Mouse (Mus musculus): ENCODE measurements around the gene Fam178b. TPM values are rescaled to one million over a fixed set of nuclear protein-coding genes. Genes with fewer than 3 reads are reported as not detected.
A peak's percentile ranks its signal among the peaks of the same experiment; 100 is the strongest.
"Not testable (repeated sequence)": the region's sequence is repeated elsewhere in the genome, so short reads cannot be mapped to it uniquely, and the experiment has no call there.

Gene Fam178b
- polyA plus RNA-seq, 1 experiment from 2014 or later: not detected

DNA sequence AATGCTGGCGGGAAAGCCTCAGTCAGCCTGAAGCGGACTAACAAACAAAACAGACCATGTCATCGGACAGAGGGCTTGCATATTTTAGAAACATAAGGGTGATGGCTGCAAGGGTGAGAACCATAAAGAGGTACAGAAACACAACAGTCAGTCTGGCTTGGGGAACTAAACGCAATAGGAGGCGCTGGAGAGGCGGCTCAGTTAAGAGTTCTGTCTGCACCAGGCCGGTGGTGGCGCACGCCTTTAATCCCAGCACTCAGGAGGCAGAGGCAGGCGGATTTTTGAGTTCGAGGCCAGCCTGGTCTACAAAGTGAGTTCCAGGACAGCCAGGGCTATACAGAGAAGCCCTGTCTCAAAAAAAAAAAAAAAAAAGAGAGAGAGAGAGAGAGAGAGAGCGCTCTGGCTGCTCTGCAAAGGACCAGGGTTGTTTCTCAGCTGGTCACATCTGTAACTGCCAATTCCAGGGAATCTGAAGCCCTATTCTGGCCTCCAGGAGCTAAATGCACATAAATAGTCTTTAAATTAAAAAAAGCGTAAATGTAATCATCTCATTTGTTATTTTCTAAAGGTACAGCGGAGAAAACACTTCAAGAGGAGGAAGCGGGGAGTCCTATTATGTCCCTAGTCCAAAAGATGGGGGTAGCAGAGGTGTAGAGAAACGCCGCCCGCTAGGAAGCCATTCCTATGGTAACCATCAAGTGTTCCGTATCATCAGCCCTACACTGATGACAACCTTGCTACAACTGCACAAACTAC, 137.0 kb downstream of the Fam178b start:
- WGBS: 63% methylated on average over 19 of the region's 19 CpGs
- no peak for ATAC-seq (ENCODE audit: low FRiP score, low read depth)
- H3K4me2 ChIP-seq (replicated peaks): peak overlapping the region; percentile 66
- peak overlapping the region; percentile 67 for H3K4me3 ChIP-seq
- H3K9ac ChIP-seq (replicated peaks): peak overlapping the region; percentile 71; the same call in 1 of the 2 replicates
- no peaks in the 10 kb centered on the region for H3K27me3 ChIP-seq
- H3K9me3 ChIP-seq: no peaks in the 10 kb centered on the region
- peaks cover 41% of the 10 kb centered on the region for H3K36me3 ChIP-seq
- H3K27ac ChIP-seq (replicated peaks): no peak overlapping the region
- H3K4me1 ChIP-seq: peaks cover 35% of the 10 kb centered on the region

GRCm38 (mm10) chr1:36545382-36545781, 137.6 kb downstream of the Fam178b start:
- Histone ChIP-seq H3K4me3 (no peak overlapping the region), H3K9ac (replicated peaks) (no peak overlapping the region), H3K27me3 (no peaks in the 10 kb centered on the region), H3K9me3 (no peaks in the 10 kb centered on the region), H3K4me2 (replicated peaks) (no peak overlapping the region), H3K27ac (replicated peaks) (no peak overlapping the region), H3K36me3 (peaks cover 40% of the 10 kb centered on the region), H3K4me1 (peaks cover 35% of the 10 kb centered on the region)
- ATAC-seq (ENCODE audit: low FRiP score, low read depth): no peak
- WGBS: 89% methylated on average over 2 of the region's 2 CpGs

GRCm38 (mm10) chr1:36542925-36543324, 140.1 kb downstream of the Fam178b start:
- Histone ChIP-seq H3K4me2 (replicated peaks) (no peak overlapping the region), H3K27ac (replicated peaks) (no peak overlapping the region), H3K4me3 (no peak overlapping the region), H3K27me3 (no peaks in the 10 kb centered on the region), H3K9me3 (no peaks in the 10 kb centered on the region), H3K4me1 (peaks cover 18% of the 10 kb centered on the region), H3K36me3 (peaks cover 38% of the 10 kb centered on the region), H3K9ac (replicated peaks) (no peak overlapping the region)
- WGBS: 92% methylated on average over 9 of the region's 9 CpGs
- no peak for ATAC-seq (ENCODE audit: low FRiP score, low read depth)

GRCm38 (mm10) chr1:36541844-36542243, 141.1 kb downstream of the Fam178b start:
- Histone ChIP-seq H3K27me3 (no peaks in the 10 kb centered on the region), H3K9me3 (no peaks in the 10 kb centered on the region), H3K27ac (replicated peaks) (no peak overlapping the region), H3K4me3 (no peak overlapping the region), H3K4me1 (peaks cover 15% of the 10 kb centered on the region), H3K36me3 (peaks cover 38% of the 10 kb centered on the region), H3K4me2 (replicated peaks) (no peak overlapping the region), H3K9ac (replicated peaks) (no peak overlapping the region)
- ATAC-seq (ENCODE audit: low FRiP score, low read depth): no peak
- WGBS: 93% methylated on average over 16 of the region's 16 CpGs

DNA sequence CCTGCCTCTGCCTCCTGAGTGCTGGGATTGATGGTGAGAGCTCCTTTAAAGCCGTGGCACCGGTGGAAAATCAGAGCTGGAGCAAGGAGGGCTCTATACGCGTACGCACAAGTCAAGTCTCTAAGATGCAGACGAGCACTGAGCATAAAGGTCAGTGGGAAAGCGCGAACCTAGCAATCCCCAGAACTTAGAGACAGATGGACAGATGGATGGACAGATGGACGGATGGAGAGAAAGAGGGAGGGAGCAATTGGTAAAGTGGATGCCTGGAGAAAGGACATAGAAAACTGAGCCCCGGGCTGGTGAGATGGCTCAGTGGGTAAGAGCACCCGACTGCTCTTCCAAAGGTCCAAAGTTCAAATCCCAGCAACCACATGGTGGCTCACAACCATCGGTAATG, 142.2 kb downstream of the Fam178b start:
- Histone ChIP-seq H3K4me2 (replicated peaks) (no peak overlapping the region), H3K36me3 (peaks cover 38% of the 10 kb centered on the region), H3K27me3 (no peaks in the 10 kb centered on the region), H3K9me3 (no peaks in the 10 kb centered on the region), H3K4me1 (peaks cover 7% of the 10 kb centered on the region; the same call in 1 of the 2 replicates), H3K9ac (replicated peaks) (no peak overlapping the region), H3K4me3 (no peak overlapping the region), H3K27ac (replicated peaks) (no peak overlapping the region)
- 93% methylated on average over 12 of the region's 12 CpGs for WGBS
- ATAC-seq (ENCODE audit: low FRiP score, low read depth): no peak

DNA sequence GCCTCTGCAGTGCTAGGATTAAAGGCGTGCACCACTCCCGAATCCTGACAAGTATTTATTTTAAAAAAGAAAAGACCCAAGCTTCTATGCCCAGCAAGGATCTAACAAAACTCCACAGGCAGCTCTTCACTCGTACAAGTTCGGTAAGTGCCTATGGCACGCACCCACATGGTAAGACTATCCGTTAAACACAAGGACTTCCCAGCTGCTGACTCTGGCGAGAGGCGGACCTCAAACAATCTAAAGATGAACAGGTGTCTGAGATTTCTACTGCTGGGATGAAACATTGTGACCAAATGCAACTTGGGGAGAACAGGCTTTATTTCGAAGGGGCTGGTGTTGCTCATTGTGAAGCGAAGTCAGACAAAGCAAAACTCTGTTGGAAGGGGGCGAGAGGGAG, 142.9 kb downstream of the Fam178b start:
- peaks cover 4% of the 10 kb centered on the region; the same call in 1 of the 2 replicates for H3K4me1 ChIP-seq
- H3K36me3 ChIP-seq: peaks cover 38% of the 10 kb centered on the region
- no peaks in the 10 kb centered on the region for H3K9me3 ChIP-seq
- WGBS: 91% methylated on average over 11 of the region's 11 CpGs
- no peak overlapping the region for H3K4me2 ChIP-seq (replicated peaks)
- no peak overlapping the region for H3K27ac ChIP-seq (replicated peaks)
- H3K9ac ChIP-seq (replicated peaks): no peak overlapping the region
- ATAC-seq (ENCODE audit: low FRiP score, low read depth): no peak
- H3K4me3 ChIP-seq: no peak overlapping the region
- no peaks in the 10 kb centered on the region for H3K27me3 ChIP-seq

DNA sequence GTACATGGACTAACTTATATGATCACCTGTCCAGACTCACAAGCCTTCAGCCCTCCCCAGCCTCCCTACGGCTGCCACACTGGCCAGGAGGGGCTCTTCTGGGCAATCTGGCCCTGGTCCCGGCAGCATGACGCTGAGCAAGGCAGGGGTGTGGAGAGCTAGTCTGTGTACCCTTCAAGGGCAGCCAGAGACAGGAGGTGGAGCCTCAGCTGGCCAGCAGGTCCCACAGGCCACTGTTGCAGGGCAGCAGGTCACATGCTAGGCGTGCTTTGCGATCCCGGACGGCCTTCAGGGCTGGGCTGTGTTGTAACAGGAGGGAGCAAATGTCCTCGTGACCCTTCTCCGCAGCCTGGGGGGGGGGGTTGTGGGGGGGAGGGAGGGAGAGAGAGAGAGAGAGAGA, 143.8 kb downstream of the Fam178b start, which contains the start of gene Gm42417:
Gm42417 (minus strand) TSS at position 244 of the 400 bp plus-strand sequence.
- Histone ChIP-seq H3K27me3 (no peaks in the 10 kb centered on the region), H3K9ac (replicated peaks) (no peak within 1 kb of the TSS), H3K9me3 (no peaks in the 10 kb centered on the region), H3K4me1 (peaks cover 4% of the 10 kb centered on the region; the same call in 1 of the 2 replicates), H3K27ac (replicated peaks) (no peak within 1 kb of the TSS), H3K36me3 (peaks cover 38% of the 10 kb centered on the region), H3K4me2 (replicated peaks) (no peak within 1 kb of the TSS), H3K4me3 (no peak within 1 kb of the TSS)
- ATAC-seq (ENCODE audit: low FRiP score, low read depth): no peak
- WGBS: 73% methylated on average over 9 of the region's 9 CpGs

- H3K4me2 ChIP-seq (replicated peaks): no peak overlapping the region
- whole genome bisulfite sequencing: 89% methylated on average over 4 of the region's 4 CpGs
Measured at GRCm38 (mm10) chr1:36538727-36539126, 144.3 kb downstream of the Fam178b start.

DNA sequence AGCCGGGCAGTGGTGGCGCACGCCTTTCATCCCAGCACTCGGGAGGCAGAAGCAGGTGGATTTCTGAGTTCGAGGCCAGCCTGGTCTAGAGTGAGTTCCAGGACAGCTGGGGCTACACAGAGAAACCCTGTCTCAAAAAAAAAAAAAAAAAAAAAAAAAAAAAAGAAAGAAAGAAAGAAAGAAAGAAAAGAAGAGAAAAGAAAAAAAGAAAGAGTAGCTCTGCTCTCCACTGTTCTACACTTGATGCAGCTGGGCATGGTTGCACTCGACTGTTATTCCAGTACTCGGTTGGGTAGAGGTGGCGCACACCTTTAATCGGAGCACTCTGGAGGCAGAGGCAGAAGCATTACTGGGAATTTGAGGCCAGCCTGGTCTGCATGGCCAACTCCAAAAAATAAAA, 146.2 kb downstream of the Fam178b start, which contains the start of gene Ankrd23:
Ankrd23 (minus strand) TSS at position 101 of the 400 bp plus-strand sequence.
- H3K4me3 ChIP-seq; H3K4me2 ChIP-seq (replicated peaks); ATAC-seq (ENCODE audit: low FRiP score, low read depth); H3K27ac ChIP-seq (replicated peaks); H3K9ac ChIP-seq (replicated peaks); H3K27me3 ChIP-seq; H3K9me3 ChIP-seq; H3K4me1 ChIP-seq: not testable (repeated sequence)
- peaks cover 31% of the 10 kb centered on the region for H3K36me3 ChIP-seq
- 95% methylated on average over 9 of the region's 9 CpGs for WGBS

More at GRCm38 (mm10) chr1:36538727-36539126, 144.3 kb downstream of the Fam178b start:
- no peaks in the 10 kb centered on the region for H3K9me3 ChIP-seq
- H3K4me3 ChIP-seq: no peak overlapping the region
- no peaks in the 10 kb centered on the region for H3K27me3 ChIP-seq
- peaks cover 4% of the 10 kb centered on the region; the same call in 1 of the 2 replicates for H3K4me1 ChIP-seq
- ATAC-seq (ENCODE audit: low FRiP score, low read depth): no peak
- peaks cover 38% of the 10 kb centered on the region for H3K36me3 ChIP-seq
- no peak overlapping the region for H3K9ac ChIP-seq (replicated peaks)
- no peak overlapping the region for H3K27ac ChIP-seq (replicated peaks)

DNA sequence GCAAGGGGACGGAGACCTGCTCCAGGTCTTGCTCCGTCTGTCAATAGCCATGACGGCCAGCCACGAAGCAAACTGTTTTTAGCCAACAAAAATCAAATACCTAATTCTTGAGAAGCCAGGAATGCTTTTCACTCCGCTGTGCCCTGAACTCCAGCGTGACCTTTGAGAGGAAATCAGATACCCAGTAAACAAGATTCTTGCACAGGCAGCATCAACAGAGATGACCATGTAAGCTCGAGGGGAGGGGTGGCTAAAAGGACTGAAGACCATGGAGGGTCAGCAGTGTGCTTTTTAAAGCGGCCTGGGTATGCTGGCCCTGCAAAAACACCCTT, 146.6 kb downstream of the Fam178b start:
- 83% methylated on average over 8 of the region's 8 CpGs for WGBS
- Histone ChIP-seq H3K27ac (replicated peaks) (no peak overlapping the region), H3K9me3 (no peaks in the 10 kb centered on the region), H3K36me3 (peaks cover 31% of the 10 kb centered on the region), H3K4me1 (peaks cover 4% of the 10 kb centered on the region; the same call in 1 of the 2 replicates), H3K4me2 (replicated peaks) (no peak overlapping the region), H3K4me3 (no peak overlapping the region), H3K27me3 (no peaks in the 10 kb centered on the region), H3K9ac (replicated peaks) (no peak overlapping the region)
- no peak for ATAC-seq (ENCODE audit: low FRiP score, low read depth)

GRCm38 (mm10) chr1:36535477-36536396, 147.2 kb downstream of the Fam178b start:
- Histone ChIP-seq H3K4me1 (peaks cover 4% of the 10 kb centered on the region; the same call in 1 of the 2 replicates), H3K36me3 (peaks cover 29% of the 10 kb centered on the region), H3K4me3 (no peak overlapping the region), H3K27me3 (no peaks in the 10 kb centered on the region), H3K27ac (replicated peaks) (no peak overlapping the region), H3K9me3 (no peaks in the 10 kb centered on the region), H3K4me2 (replicated peaks) (no peak overlapping the region), H3K9ac (replicated peaks) (no peak overlapping the region)
- 90% methylated on average over 11 of the region's 11 CpGs for WGBS
- no peak for ATAC-seq (ENCODE audit: low FRiP score, low read depth)

- Histone ChIP-seq H3K4me1 (peaks cover 4% of the 10 kb centered on the region; the same call in 1 of the 2 replicates), H3K4me2 (replicated peaks) (no peak overlapping the region), H3K36me3 (peaks cover 21% of the 10 kb centered on the region), H3K9ac (replicated peaks) (no peak overlapping the region), H3K4me3 (no peak overlapping the region), H3K27ac (replicated peaks) (no peak overlapping the region), H3K27me3 (no peaks in the 10 kb centered on the region), H3K9me3 (no peaks in the 10 kb centered on the region)
- WGBS: 89% methylated on average over 6 of the region's 6 CpGs
- no peak for ATAC-seq (ENCODE audit: low FRiP score, low read depth)
Measured at GRCm38 (mm10) chr1:36534595-36535058, 148.4 kb downstream of the Fam178b start.
